Mouse (Mus musculus) myocyte (in vitro differentiated cells): ENCODE measurements around the gene Cdk5r1.

ENCODE experiments used
- CEBPB ChIP-seq: IDR thresholded peaks from 2 replicates; pipeline ENCODE4 v1.6.1; 2011; ENCODE audit warnings: mild to moderate bottlenecking, moderate library complexity; ENCODE audit not compliant: poor library complexity, insufficient read depth, severe bottlenecking
- E2F4 ChIP-seq: IDR thresholded peaks from one replicate; pipeline ENCODE4 v1.6.1; 2011; ENCODE audit warnings: mild to moderate bottlenecking, control low read depth, moderate library complexity; ENCODE audit not compliant: insufficient read depth
- MAX ChIP-seq: IDR thresholded peaks from one replicate; pipeline ENCODE4 v1.6.1; 2011; ENCODE audit warnings: low read depth, mild to moderate bottlenecking, control low read depth
- MYOD1 ChIP-seq, 3 experiments: IDR thresholded peaks; one replicate each; pipeline ENCODE4 v1.6.1; 2011; ENCODE audit warnings: control low read depth in 2 of 3, low read depth in 2 of 3, mild to moderate bottlenecking in 2 of 3, moderate library complexity in 1 of 3; ENCODE audit not compliant: insufficient read length in 2 of 3, control insufficient read depth in 1 of 3
- POLR2A ChIP-seq: IDR thresholded peaks from one replicate; pipeline ENCODE4 v1.6.1; 2011; ENCODE audit warnings: low read depth, mild to moderate bottlenecking, control low read depth, moderate library complexity; ENCODE audit not compliant: insufficient read length
- POLR2AphosphoS2 ChIP-seq: IDR thresholded peaks from one replicate; pipeline ENCODE4 v1.6.1; 2011; ENCODE audit warnings: low read depth, control low read depth; ENCODE audit not compliant: insufficient read length
- TCF12 ChIP-seq: IDR thresholded peaks from one replicate; pipeline ENCODE4 v1.6.1; 2011; ENCODE audit warnings: mild to moderate bottlenecking, control low read depth; ENCODE audit not compliant: poor library complexity, insufficient read depth, severe bottlenecking
- USF1 ChIP-seq: IDR thresholded peaks from one replicate; pipeline ENCODE4 v1.6.1; 2011; ENCODE audit warnings: low read depth, mild to moderate bottlenecking, control low read depth, moderate library complexity

DNA sequence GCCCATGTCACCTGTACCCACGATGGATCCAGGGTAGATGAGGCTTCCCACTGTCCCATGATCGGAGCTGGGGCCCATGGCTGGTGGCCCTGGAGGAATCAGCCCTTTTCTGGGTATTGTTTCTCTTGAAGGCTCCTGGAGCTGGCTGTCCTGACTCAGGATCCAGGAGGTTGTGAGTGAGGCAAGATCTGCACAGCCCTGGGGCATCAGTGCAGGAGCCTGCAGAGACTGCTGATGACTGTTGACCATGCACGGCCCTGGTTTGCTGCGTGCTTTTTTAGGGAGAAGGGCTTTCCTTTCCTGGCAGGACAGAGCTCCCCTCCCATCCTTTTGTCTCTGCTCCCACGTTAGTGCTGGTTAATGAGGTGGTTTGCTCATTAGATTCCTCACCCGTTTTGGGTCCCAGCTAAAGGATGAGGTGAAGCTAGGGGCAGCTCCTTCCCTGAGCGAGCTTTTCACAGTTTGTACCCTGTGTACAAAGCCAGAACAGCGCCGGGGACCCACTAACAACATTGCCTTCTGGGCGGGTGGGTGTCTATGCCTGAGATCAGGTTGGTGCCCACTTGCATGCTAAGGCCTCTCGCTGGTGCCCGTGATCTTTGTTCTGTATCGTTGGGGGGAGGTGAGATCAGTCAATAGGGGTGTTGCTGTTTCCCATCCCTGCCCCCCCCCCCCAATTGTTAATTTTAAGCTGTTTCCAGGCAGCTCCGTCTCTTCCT lies 2.0 kb downstream of the Cdk5r1 start:
- TF ChIP-seq MAX, result no peak
- TF ChIP-seq E2F4, result no peak
- TF ChIP-seq POLR2A, result no peak
- no peak for TF ChIP-seq USF1
- TF ChIP-seq POLR2AphosphoS2, result no peak
- no peak for TF ChIP-seq CEBPB
- TF ChIP-seq TCF12, result no peak
- TF ChIP-seq MYOD1 (IDR thresholded peaks at IDR 0.05; ENCODE audit: control insufficient read depth in 1 of 3, insufficient read length in 2 of 3, low read depth in 2 of 3), result no peak
